Mouse (Mus musculus): ENCODE results near the gene Insrr. TPM values are rescaled to one million over a fixed set of nuclear protein-coding genes. Genes with fewer than 3 reads are reported as not detected.
"Not testable (repeated sequence)": the region's sequence is repeated elsewhere in the genome, so short reads cannot be mapped to it uniquely, and the experiment has no call there.

The Insrr gene
- total RNA-seq, 2 experiments from 2014 or later, result not detected

DNA sequence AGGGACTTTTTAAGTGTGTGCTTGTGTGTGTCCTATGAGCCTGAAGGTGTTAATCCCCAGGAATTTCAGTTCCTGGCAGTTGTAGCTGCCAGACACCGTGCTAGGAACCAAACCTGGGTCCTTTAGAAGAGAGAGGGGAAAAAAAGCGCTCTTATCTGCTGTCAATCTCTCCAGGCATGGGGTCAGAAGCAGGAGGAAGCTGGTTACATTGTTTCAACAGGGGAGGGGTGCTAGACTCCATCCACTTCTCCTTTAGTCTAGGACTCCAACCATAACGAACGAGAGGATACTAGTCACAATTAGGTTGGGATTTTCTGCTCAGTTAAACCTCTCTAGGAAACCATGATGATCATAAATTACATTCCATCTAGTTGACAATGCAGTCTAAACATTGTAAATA is 31.7 kb downstream of the Insrr start:
- ATAC-seq (replicated peaks; ENCODE audit: poor library complexity, severe bottlenecking), result peak; percentile 76

DNA sequence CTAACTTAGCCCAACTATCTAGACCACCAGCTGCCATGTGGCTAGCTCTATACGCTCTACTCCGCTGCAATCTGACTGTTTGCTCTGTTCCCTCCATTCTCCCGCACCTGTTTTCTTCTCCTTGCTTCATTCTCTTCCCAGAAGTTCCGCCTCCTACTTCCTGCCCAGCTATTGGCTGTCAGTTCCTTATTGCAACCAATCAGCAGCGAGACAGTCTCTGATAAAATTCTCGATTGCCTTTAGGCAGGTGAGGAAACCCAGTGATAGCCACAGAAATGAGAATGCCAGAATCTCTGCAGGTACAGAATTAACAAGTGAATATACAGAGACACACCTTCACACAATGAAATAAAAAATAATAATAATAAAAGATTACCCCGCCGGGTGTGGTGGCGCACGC is 32.3 kb downstream of the Insrr start:
- no peak; the same call in 1 of the 2 replicates for ATAC-seq (replicated peaks; ENCODE audit: poor library complexity, severe bottlenecking)

DNA sequence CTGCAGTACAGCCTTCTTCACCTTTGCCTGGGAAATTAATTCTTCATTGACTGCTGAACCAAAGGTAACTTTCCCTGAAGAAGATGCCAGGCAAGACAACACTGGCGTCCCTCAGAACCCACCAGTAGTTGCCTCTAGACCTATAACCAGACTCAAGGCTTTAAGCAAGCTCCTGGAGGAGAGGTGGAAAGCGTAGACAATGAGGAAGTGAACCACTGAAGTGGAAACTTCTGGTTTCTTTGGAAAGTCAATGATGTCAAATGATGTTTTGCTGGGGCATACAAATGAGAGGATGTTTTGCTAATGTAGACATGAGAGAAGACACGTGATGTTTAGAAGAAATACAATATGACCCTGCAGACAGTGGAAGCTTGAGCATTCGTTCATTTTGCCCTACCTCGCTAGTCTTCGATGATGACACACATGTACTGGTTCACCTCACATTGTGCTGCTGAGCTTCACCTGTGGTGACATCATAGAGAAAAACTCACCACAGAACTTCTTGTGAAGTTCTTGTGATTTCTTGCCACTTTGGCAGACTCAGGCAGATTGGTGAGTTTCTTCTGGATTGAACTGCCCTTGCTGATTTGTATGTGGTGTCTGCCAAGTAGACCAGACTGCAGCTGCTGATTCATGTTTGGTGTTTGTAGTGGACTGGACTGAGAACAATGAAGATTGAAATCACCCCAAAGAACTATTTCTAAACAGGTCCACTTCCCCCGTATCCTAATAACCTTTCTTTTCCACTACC is 35.5 kb downstream of the Insrr start:
- ATAC-seq (replicated peaks; ENCODE audit: poor library complexity, severe bottlenecking), result no peak

DNA sequence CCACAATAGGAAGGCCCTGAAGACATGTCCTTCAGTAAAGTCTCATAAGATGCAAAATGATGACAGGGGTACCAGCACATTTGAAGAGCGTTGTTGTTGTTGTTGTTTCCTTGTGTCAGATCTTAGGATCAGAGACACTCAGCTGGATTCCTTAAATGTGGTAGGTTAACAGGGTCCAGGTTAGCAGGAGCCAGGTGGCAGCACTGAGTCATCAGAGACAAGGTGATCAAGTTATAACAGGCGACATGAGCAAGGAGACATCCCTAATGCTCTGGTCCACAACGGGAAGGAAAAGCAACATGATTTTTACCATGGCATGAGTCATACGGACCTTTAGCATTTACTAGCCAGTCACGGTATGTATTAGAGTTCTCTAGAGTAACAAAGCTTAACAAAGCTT is 36.7 kb downstream of the Insrr start:
- no peak for ATAC-seq (replicated peaks; ENCODE audit: poor library complexity, severe bottlenecking)

DNA sequence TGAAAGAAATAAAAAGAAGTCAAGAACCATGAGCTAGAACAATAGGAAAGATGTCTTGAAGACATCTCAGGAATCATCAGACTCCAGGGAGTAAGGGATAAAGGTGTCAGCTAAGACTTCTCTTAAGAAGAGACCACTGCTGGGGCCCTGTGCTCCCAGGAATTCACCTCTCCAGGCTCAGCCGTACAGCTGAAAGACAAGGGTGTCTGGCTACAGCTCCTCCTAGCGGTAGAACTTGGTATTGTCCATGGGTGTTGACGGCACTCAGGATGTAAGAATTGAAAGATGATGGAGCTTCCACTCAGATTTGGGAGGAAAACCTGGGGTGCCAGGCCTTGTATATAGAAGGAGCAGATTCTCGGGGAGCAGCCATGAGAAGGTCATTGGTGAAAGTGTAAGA is 41.9 kb downstream of the Insrr start:
- peak; percentile 80 for ATAC-seq (replicated peaks; ENCODE audit: poor library complexity, severe bottlenecking)

DNA sequence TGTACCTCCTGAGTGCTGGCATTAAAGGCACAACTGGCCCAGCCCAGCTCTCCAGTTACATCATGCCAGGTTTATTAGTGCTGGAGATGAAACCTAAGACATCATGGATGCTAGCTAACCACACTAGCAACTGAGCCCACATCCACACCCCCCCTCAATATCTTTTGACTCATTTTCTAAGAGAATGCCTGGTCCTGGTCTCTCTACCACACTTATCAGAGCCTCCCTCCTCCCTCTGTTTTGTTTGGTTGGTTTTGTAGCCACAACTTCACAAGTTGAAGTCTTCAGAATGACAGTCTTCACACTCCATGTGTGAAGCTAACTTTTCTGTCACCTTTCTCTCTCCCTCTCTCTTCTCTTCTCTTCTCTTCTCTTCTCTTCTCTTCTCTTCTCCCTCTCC is 44.1 kb downstream of the Insrr start:
- no peak for ATAC-seq (replicated peaks; ENCODE audit: poor library complexity, severe bottlenecking)

DNA sequence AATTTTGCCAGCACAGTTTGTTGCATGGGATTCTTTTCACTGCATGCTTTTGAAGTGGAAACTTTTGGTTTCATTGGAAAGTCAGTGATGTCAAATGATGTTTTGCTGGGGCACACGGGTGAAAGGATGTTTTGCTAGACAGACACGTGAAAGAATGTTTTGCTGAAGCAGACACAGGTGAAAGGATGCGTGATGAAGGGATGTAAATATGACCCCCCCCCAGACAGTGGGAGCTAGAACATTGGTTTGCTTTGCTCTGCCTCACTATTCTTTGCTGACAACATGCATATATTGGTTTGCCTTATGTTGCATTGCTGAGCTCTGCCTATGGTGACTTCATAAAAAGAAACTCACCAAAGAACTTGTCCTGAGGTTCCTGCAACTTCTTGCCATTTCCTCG is 48.2 kb downstream of the Insrr start:
- ATAC-seq (replicated peaks; ENCODE audit: poor library complexity, severe bottlenecking), result no peak

DNA sequence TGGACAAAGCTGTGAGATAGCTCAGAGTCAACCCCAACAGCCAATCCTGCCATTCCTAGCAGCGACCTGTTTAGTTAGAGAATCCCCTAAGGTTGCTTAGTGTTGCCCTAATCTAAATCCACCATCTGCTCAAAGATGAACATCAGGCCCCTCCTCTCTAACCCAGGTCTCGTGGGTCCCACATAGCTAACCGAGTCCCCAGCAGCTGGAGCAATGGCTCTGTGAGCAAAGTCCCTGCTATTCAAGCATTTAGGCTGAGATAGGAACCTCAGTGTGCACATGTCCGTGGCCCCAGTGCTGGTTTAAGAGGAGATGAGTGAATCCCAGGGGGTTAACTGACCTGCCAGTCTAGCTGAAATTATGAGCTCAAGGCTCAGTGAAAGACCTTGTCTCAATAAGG is 49.4 kb downstream of the Insrr start:
- ATAC-seq (replicated peaks; ENCODE audit: poor library complexity, severe bottlenecking), result no peak

DNA sequence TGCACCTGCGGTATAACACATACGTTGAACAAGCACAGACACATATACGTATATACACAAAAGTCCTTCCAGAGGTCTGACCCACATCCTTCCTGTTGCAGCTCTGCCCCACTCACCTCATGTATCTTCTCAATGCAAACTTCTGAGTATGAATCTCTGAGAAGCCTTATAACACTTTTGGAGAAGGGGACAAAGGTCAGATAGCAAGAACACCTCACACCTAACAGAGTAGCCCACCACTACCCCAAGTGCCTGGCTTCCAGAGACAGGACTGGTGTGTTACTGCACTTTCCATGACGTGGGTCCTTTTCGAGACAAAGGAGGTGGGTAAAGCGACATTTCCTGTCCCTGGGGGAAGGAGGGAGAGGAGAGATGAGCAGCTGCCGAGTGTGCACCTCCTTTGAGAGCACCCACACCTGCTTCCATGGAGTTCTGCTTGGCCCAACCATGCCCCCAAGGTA is 49.9 kb downstream of the Insrr start, which contains the start of gene Sh2d2a:
Sh2d2a (plus strand) TSS at position 106 of the 461 bp plus-strand sequence.
- no peak for ATAC-seq (replicated peaks; ENCODE audit: poor library complexity, severe bottlenecking)

DNA sequence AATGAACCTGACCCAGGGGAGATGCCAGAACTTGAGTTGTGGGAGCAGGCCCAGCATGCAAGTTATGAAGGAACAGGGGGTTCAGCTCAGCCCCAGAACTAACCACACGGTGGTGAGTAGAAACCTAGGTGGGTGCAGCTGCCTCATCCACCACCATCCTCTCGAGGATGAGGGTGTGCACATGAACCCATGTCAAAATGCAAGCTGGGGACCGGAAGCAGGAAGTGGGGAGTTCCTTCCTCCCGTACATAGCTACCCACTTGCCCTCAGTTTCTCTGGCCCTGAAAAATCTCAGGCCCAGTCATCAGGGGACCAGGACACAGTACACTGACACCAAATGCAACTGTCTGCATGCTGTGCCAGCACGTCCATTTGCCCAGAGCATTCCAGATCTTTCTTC is 50.9 kb downstream of the Insrr start:
- ATAC-seq (replicated peaks; ENCODE audit: poor library complexity, severe bottlenecking), result peak; percentile 29; the same call in 1 of the 2 replicates

DNA sequence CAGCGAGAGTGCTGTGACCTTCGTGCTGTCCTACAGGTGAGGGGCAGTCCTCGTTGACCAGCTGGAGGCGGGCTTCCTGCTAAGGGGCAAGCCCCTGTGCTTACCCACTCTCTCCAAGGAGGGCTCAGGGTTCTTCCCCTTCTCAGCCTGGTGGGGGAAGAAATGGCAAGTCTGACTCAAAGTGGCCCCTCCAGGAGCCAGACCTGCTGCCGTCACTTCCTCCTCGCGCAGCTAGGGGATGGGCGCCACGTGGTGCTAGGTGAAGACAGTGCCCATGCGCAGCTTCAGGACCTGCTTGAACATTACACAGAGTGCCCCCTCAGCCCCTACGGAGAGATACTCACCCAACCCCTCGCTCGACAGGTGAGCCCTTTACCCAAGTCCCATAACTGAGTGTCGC is 52.4 kb downstream of the Insrr start:
- ATAC-seq (replicated peaks; ENCODE audit: poor library complexity, severe bottlenecking), result peak; percentile 66

DNA sequence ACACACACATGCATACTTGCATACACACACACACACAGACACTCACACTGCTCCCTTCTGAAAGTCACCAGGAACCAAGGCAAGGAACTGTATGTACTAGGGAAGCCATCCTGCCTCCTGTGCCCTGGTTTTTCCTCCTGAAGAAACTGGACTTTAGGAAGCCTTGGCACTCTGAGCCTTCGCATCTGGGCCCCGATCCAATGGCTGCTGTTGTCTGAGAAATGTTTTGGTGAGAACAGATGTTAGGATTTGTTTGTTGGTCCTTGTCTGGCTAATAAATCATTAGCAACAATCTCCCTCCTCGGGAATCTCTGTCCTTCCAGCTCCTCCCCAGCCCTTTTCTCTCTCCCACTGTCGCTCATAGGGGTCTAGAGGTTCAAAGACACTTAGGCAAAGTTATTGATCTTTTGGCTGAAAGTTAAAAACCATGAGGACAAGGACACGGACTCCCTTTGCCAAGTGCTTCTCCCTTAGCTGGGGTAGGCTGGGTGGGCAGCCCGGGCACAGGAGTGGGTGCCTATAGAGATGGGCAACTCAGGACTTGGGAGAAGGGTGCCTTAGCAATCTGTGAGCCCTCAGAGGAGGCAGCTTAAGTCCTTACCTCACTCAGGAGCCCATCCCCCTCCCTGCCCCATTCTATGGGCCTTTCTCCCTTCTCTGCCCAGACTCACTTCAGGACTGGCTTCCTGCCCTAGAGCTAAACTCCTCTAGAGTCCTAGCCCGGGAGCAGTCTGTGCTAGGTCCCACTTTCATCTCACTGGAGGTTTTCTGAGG is 58.2 kb downstream of the Insrr start:
- no peak for ATAC-seq (replicated peaks; ENCODE audit: poor library complexity, severe bottlenecking)

DNA sequence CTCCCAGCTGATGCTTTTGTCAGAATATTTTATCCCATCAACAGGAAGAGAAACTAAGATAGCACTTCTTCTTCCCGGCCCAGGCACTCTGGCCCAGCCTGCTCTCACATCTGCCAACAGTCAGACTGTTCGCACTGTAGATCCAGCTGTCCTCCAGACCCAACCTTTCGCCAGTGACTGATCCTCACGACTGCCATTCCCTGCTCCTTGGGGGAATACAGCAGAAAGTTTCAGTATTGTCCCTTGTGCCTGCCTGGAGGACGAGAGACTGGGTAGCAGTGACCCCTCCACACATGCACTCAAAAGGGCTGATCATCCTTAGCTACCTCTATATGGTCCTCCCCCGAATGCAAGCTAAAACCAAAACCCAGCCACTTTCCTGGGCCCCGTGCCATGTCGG is 59.2 kb downstream of the Insrr start:
- no peak for ATAC-seq (replicated peaks; ENCODE audit: poor library complexity, severe bottlenecking)

DNA sequence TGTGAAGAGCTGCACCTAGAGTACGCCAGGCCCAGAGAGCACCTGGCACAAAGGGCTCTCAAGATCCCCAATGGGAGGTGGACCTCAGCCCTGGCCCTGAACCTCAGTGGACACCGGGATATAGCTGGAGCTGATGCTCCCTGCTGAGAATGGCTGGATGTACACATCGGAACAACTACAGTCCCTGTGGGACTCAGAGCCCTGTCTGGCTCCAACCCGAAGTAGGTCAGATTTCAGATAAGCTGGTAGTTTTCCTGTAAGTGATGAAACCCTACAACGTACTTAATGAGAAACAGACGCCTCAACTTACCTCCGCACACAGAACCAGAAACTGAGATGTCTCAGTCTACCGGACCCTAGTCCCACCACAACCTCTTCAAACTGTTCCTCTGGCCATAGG is 60.9 kb downstream of the Insrr start:
- ATAC-seq (replicated peaks; ENCODE audit: poor library complexity, severe bottlenecking), result no peak

DNA sequence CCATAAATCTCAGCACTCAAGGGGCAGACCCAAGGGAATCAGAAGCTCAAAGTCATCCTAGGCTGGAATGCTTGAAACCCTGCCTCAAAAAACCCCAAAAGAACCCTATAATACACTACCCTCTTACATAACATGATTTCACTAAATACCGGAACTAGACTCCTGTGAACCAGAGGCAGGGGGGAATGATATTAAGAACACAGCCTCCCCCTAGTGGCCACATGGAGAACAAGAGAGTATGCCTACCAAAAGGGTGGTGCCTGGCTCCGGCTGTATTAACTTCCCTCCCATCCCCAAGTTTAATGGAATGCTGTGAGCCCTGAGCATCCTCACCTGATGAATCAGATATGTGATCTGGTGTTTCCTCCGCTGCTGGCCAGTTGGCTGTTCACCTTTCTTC is 63.1 kb downstream of the Insrr start:
- peak; percentile 91 for ATAC-seq (replicated peaks; ENCODE audit: poor library complexity, severe bottlenecking)

DNA sequence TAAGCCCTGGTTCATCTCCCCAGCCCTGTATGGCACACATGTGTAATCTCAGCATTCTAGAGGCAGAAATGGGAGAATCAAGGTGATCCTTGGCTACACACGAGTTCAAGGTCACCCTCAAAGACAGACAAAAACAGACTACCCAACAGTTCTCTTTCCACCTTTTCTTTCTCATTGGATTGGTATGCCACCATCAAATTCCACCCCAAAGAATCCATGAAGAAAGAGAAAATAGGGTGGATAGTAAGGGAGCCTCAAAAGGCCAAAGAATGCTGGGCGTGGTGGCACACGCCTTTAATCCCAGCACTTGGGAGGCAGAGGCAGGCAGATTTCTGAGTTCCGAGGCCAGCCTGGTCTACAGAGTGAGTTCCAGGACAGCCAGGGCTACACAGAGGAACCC is 67.4 kb downstream of the Insrr start:
- not testable (repeated sequence) for ATAC-seq (replicated peaks; ENCODE audit: poor library complexity, severe bottlenecking)

Other genes starting within 250 kb of the Insrr start
- 5.5 and 8.2 TPM in 2 replicates for gene Arhgef11, start 179.4 kb upstream of the Insrr start, total RNA-seq (2014; fragmentation: Nextera tagmentation)
- gene Arhgef11, start 179.4 kb upstream of the Insrr start, total RNA-seq (2017), result 3.6 and 6.0 TPM in 2 replicates
- not detected in 2 replicates for gene Lrrc71, start 48.3 kb upstream of the Insrr start, total RNA-seq (2014; fragmentation: Nextera tagmentation)
- not detected in 2 replicates for gene Lrrc71, start 48.3 kb upstream of the Insrr start, total RNA-seq (2017)
- not detected in 2 replicates for gene Ntrk1, start 1.8 kb upstream of the Insrr start, total RNA-seq (2014; fragmentation: Nextera tagmentation)
- not detected in 2 replicates for gene Ntrk1, start 1.8 kb upstream of the Insrr start, total RNA-seq (2017)
- 1.8 and 9.6 TPM in 2 replicates for gene Pear1, start 27.4 kb downstream of the Insrr start, total RNA-seq (2014; fragmentation: Nextera tagmentation)
- 0.57 and 1.0 TPM in 2 replicates for gene Pear1, start 27.4 kb downstream of the Insrr start, total RNA-seq (2017)
- not detected in 2 replicates for gene Sh2d2a, start 49.8 kb downstream of the Insrr start, total RNA-seq (2014; fragmentation: Nextera tagmentation)
- gene Sh2d2a, start 49.8 kb downstream of the Insrr start, total RNA-seq (2017), result 0.10 TPM in 1 of 2 replicates, not detected in the other
- 25.9 and 35.4 TPM in 2 replicates for gene Prcc, start 88.7 kb downstream of the Insrr start, total RNA-seq (2014; fragmentation: Nextera tagmentation)
- gene Prcc, start 88.7 kb downstream of the Insrr start, total RNA-seq (2017), result 29.6 and 33.4 TPM in 2 replicates
- 330 and 338 TPM in 2 replicates for gene Hdgf, start 109.4 kb downstream of the Insrr start, total RNA-seq (2014; fragmentation: Nextera tagmentation)
- gene Hdgf, start 109.4 kb downstream of the Insrr start, total RNA-seq (2017), result 302 and 321 TPM in 2 replicates
- 165 and 169 TPM in 2 replicates for gene Mrpl24, start 122.6 kb downstream of the Insrr start, total RNA-seq (2014; fragmentation: Nextera tagmentation)
- gene Mrpl24, start 122.6 kb downstream of the Insrr start, total RNA-seq (2017), result 112 and 134 TPM in 2 replicates
- 49.5 and 63.1 TPM in 2 replicates for gene Isg20l2, start 133.4 kb downstream of the Insrr start, total RNA-seq (2014; fragmentation: Nextera tagmentation)
- 45.7 and 51.4 TPM in 2 replicates for gene Isg20l2, start 133.4 kb downstream of the Insrr start, total RNA-seq (2017)
- 20.7 and 30.7 TPM in 2 replicates for gene Rrnad1, start 133.8 kb downstream of the Insrr start, total RNA-seq (2014; fragmentation: Nextera tagmentation)
- 13.6 and 13.8 TPM in 2 replicates for gene Rrnad1, start 133.8 kb downstream of the Insrr start, total RNA-seq (2017)
- gene Crabp2, start 151.7 kb downstream of the Insrr start, total RNA-seq (2014; fragmentation: Nextera tagmentation), result not detected in 2 replicates
- not detected in 2 replicates for gene Crabp2, start 151.7 kb downstream of the Insrr start, total RNA-seq (2017)
- gene Nes, start 174.1 kb downstream of the Insrr start, total RNA-seq (2014; fragmentation: Nextera tagmentation), result not detected in 2 replicates
- gene Nes, start 174.1 kb downstream of the Insrr start, total RNA-seq (2017), result 0.05 TPM in 1 of 2 replicates, not detected in the other
- not detected in 2 replicates for gene Bcan, start 203.3 kb downstream of the Insrr start, total RNA-seq (2014; fragmentation: Nextera tagmentation)
- not detected in 2 replicates for gene Bcan, start 203.3 kb downstream of the Insrr start, total RNA-seq (2017)
- not detected in 2 replicates for gene Hapln2, start 230.6 kb downstream of the Insrr start, total RNA-seq (2014; fragmentation: Nextera tagmentation)
- not detected in 2 replicates for gene Hapln2, start 230.6 kb downstream of the Insrr start, total RNA-seq (2017)
- gene Gpatch4, start 246.2 kb downstream of the Insrr start, total RNA-seq (2014; fragmentation: Nextera tagmentation), result 45.8 and 50.5 TPM in 2 replicates
- 39.6 and 40.8 TPM in 2 replicates for gene Gpatch4, start 246.2 kb downstream of the Insrr start, total RNA-seq (2017)